Mouse (Mus musculus): ENCODE results near the gene Krt5. TPM values are rescaled to one million over a fixed set of nuclear protein-coding genes. Genes with fewer than 3 reads are reported as not detected.

Gene Krt5
- not detected in 2 replicates for polyA plus RNA-seq (2014; fragmentation: Nextera tagmentation; extraction: Ambion mirVana)

GRCm38 (mm10) chr15:101712720-101713119 is at the start of gene Krt5:
Krt5 (minus strand) TSS chr15:101712898.
- H3K4me3 ChIP-seq (replicated peaks; ENCODE audit: low read depth, low read length) = no peak within 1 kb of the TSS
- DNase-seq (no peak), ATAC-seq (ENCODE audit: low FRiP score, low TSS enrichment) (no peak)
- H3K27ac ChIP-seq (replicated peaks; ENCODE audit: low read depth, low read length) = no peak within 1 kb of the TSS
- H3K4me1 ChIP-seq (ENCODE audit: control insufficient read depth, insufficient read depth, low read length) = no peaks in the 10 kb centered on the region
- no peak within 1 kb of the TSS for H3K9ac ChIP-seq (replicated peaks; ENCODE audit: low read length)
- H3K36me3 ChIP-seq (ENCODE audit: control insufficient read depth, insufficient read depth, low read length) = no peaks in the 10 kb centered on the region
- no peaks in the 10 kb centered on the region for H3K9me3 ChIP-seq (ENCODE audit: control insufficient read depth, low read length)
- WGBS = 78% methylated on average over 13 of the region's 13 CpGs
- H3K4me2 ChIP-seq (ENCODE audit: low read length) = no peak within 1 kb of the TSS
- no peaks in the 10 kb centered on the region for H3K27me3 ChIP-seq (ENCODE audit: control insufficient read depth, insufficient read depth, low read length)

DNA sequence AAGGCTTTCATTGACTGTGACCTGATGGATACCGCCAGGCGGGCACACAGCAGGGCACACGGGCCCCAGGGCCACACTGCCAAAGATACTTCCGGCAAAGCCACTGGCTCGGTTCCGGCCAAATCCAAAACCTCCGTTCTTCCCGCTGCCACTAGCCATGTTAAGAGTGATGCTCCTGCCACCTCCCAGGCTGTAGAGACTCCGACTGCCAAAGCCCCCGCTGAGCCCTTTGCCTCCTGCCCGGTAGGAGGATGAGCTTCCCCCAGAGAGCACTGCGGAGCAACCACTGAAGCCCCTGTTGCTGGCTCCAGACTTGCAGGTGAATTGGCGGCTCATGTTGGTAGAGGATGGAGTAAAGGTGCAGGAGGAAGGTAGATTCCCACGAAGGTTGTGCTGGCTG is 30.0 kb upstream of the Krt5 start, which contains the start of gene Krt71:
Krt71 (minus strand) TSS at position 399 of the 400 bp plus-strand sequence.
- H3K9me3 ChIP-seq (ENCODE audit: control insufficient read depth, low read length) = no peaks in the 10 kb centered on the region
- WGBS = 61% methylated on average over 14 of the region's 14 CpGs
- no peak for DNase-seq
- ATAC-seq (ENCODE audit: low FRiP score, low TSS enrichment) = no peak
- H3K36me3 ChIP-seq (ENCODE audit: control insufficient read depth, insufficient read depth, low read length) = no peaks in the 10 kb centered on the region
- no peaks in the 10 kb centered on the region for H3K4me1 ChIP-seq (ENCODE audit: control insufficient read depth, insufficient read depth, low read length)
- H3K27me3 ChIP-seq (ENCODE audit: control insufficient read depth, insufficient read depth, low read length) = no peaks in the 10 kb centered on the region
- H3K9ac ChIP-seq (replicated peaks; ENCODE audit: low read length) = no peak within 1 kb of the TSS
- no peak within 1 kb of the TSS for H3K4me3 ChIP-seq (replicated peaks; ENCODE audit: low read depth, low read length)
- no peak within 1 kb of the TSS for H3K4me2 ChIP-seq (ENCODE audit: low read length)
- H3K27ac ChIP-seq (replicated peaks; ENCODE audit: low read depth, low read length) = no peak within 1 kb of the TSS

- Histone ChIP-seq H3K4me1 (ENCODE audit: control insufficient read depth, insufficient read depth, low read length) (no peaks in the 10 kb centered on the region), H3K4me3 (replicated peaks; ENCODE audit: low read depth, low read length) (no peak overlapping the region), H3K27me3 (ENCODE audit: control insufficient read depth, insufficient read depth, low read length) (no peaks in the 10 kb centered on the region), H3K9me3 (ENCODE audit: control insufficient read depth, low read length) (no peaks in the 10 kb centered on the region), H3K9ac (replicated peaks; ENCODE audit: low read length) (no peak overlapping the region), H3K4me2 (ENCODE audit: low read length) (no peak overlapping the region), H3K36me3 (ENCODE audit: control insufficient read depth, insufficient read depth, low read length) (no peaks in the 10 kb centered on the region), H3K27ac (replicated peaks; ENCODE audit: low read depth, low read length) (no peak overlapping the region)
- WGBS = 65% methylated on average over 7 of the region's 7 CpGs
- DNase-seq = no peak
- ATAC-seq (ENCODE audit: low FRiP score, low TSS enrichment) = no peak
Measured at GRCm38 (mm10) chr15:101737786-101738185, 25.1 kb upstream of the Krt5 start.

- Histone ChIP-seq H3K4me3 (replicated peaks; ENCODE audit: low read depth, low read length) (no peak overlapping the region), H3K4me1 (ENCODE audit: control insufficient read depth, insufficient read depth, low read length) (no peaks in the 10 kb centered on the region)
Measured at GRCm38 (mm10) chr15:101730653-101731052, 18.0 kb upstream of the Krt5 start.

GRCm38 (mm10) chr15:101724686-101725085 is 12.0 kb upstream of the Krt5 start:
- Histone ChIP-seq H3K36me3 (ENCODE audit: control insufficient read depth, insufficient read depth, low read length) (no peaks in the 10 kb centered on the region), H3K9ac (replicated peaks; ENCODE audit: low read length) (no peak overlapping the region), H3K4me2 (ENCODE audit: low read length) (no peak overlapping the region), H3K9me3 (ENCODE audit: control insufficient read depth, low read length) (no peaks in the 10 kb centered on the region), H3K27ac (replicated peaks; ENCODE audit: low read depth, low read length) (no peak overlapping the region), H3K4me1 (ENCODE audit: control insufficient read depth, insufficient read depth, low read length) (no peaks in the 10 kb centered on the region), H3K4me3 (replicated peaks; ENCODE audit: low read depth, low read length) (no peak overlapping the region), H3K27me3 (ENCODE audit: control insufficient read depth, insufficient read depth, low read length) (no peaks in the 10 kb centered on the region)
- no peak for DNase-seq
- ATAC-seq (ENCODE audit: low FRiP score, low TSS enrichment) = no peak
- WGBS = 80% methylated on average over 5 of the region's 5 CpGs

More at GRCm38 (mm10) chr15:101730653-101731052, 18.0 kb upstream of the Krt5 start:
- H3K9ac ChIP-seq (replicated peaks; ENCODE audit: low read length) = no peak overlapping the region
- H3K4me2 ChIP-seq (ENCODE audit: low read length) = no peak overlapping the region
- H3K27me3 ChIP-seq (ENCODE audit: control insufficient read depth, insufficient read depth, low read length) = no peaks in the 10 kb centered on the region
- no peak overlapping the region for H3K27ac ChIP-seq (replicated peaks; ENCODE audit: low read depth, low read length)
- DNase-seq = no peak
- H3K9me3 ChIP-seq (ENCODE audit: control insufficient read depth, low read length) = no peaks in the 10 kb centered on the region
- H3K36me3 ChIP-seq (ENCODE audit: control insufficient read depth, insufficient read depth, low read length) = no peaks in the 10 kb centered on the region
- ATAC-seq (ENCODE audit: low FRiP score, low TSS enrichment) = no peak

DNA sequence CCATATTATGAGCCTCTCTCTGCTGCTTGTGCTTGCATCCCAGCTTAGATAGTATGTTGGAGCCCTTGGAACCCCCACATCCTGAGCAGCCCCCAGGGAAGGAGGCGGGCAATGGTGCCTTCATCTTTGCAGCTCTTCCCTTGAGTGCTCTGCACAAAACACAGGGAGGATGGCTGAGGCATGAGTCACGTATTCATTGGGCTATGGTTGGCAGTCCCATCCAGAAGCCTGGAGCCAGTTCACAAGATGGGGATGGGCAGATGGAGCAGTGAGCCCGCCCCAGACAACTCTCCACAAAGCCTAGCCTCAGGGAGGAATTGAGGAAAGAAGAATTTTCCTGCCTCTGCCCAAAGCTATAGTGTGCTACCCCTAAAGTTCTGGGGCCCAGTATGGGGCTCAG is 3.1 kb upstream of the Krt5 start:
- Histone ChIP-seq H3K9me3 (ENCODE audit: control insufficient read depth, low read length) (no peaks in the 10 kb centered on the region), H3K4me3 (replicated peaks; ENCODE audit: low read depth, low read length) (no peak overlapping the region), H3K4me2 (ENCODE audit: low read length) (no peak overlapping the region), H3K27me3 (ENCODE audit: control insufficient read depth, insufficient read depth, low read length) (no peaks in the 10 kb centered on the region), H3K27ac (replicated peaks; ENCODE audit: low read depth, low read length) (no peak overlapping the region), H3K9ac (replicated peaks; ENCODE audit: low read length) (no peak overlapping the region), H3K36me3 (ENCODE audit: control insufficient read depth, insufficient read depth, low read length) (no peaks in the 10 kb centered on the region), H3K4me1 (ENCODE audit: control insufficient read depth, insufficient read depth, low read length) (no peaks in the 10 kb centered on the region)
- ATAC-seq (ENCODE audit: low FRiP score, low TSS enrichment) = no peak
- DNase-seq = no peak
- 70% methylated on average over 3 of the region's 3 CpGs for WGBS

GRCm38 (mm10) chr15:101714356-101714755 is 1.7 kb upstream of the Krt5 start:
- ATAC-seq (ENCODE audit: low FRiP score, low TSS enrichment) = no peak
- no peak overlapping the region for H3K4me2 ChIP-seq (ENCODE audit: low read length)
- no peaks in the 10 kb centered on the region for H3K27me3 ChIP-seq (ENCODE audit: control insufficient read depth, insufficient read depth, low read length)
- no peak overlapping the region for H3K9ac ChIP-seq (replicated peaks; ENCODE audit: low read length)
- H3K36me3 ChIP-seq (ENCODE audit: control insufficient read depth, insufficient read depth, low read length) = no peaks in the 10 kb centered on the region
- no peak overlapping the region for H3K4me3 ChIP-seq (replicated peaks; ENCODE audit: low read depth, low read length)
- no peaks in the 10 kb centered on the region for H3K4me1 ChIP-seq (ENCODE audit: control insufficient read depth, insufficient read depth, low read length)
- H3K9me3 ChIP-seq (ENCODE audit: control insufficient read depth, low read length) = no peaks in the 10 kb centered on the region
- DNase-seq = no peak
- 91% methylated on average over 5 of the region's 5 CpGs for WGBS
- H3K27ac ChIP-seq (replicated peaks; ENCODE audit: low read depth, low read length) = no peak overlapping the region

- WGBS = 80% methylated on average over 8 of the region's 8 CpGs
- Histone ChIP-seq H3K4me1 (ENCODE audit: control insufficient read depth, insufficient read depth, low read length) (no peaks in the 10 kb centered on the region), H3K4me3 (replicated peaks; ENCODE audit: low read depth, low read length) (no peak overlapping the region), H3K27me3 (ENCODE audit: control insufficient read depth, insufficient read depth, low read length) (no peaks in the 10 kb centered on the region), H3K27ac (replicated peaks; ENCODE audit: low read depth, low read length) (no peak overlapping the region), H3K9me3 (ENCODE audit: control insufficient read depth, low read length) (no peaks in the 10 kb centered on the region), H3K4me2 (ENCODE audit: low read length) (no peak overlapping the region), H3K36me3 (ENCODE audit: control insufficient read depth, insufficient read depth, low read length) (no peaks in the 10 kb centered on the region), H3K9ac (replicated peaks; ENCODE audit: low read length) (no peak overlapping the region)
- ATAC-seq (ENCODE audit: low FRiP score, low TSS enrichment) (no peak), DNase-seq (no peak)
Measured at GRCm38 (mm10) chr15:101713731-101714130, 1.0 kb upstream of the Krt5 start.

GRCm38 (mm10) chr15:101708683-101709082 is 4.0 kb downstream of the Krt5 start:
- 62% methylated on average over 11 of the region's 11 CpGs for WGBS
- no peaks in the 10 kb centered on the region for H3K9me3 ChIP-seq (ENCODE audit: control insufficient read depth, low read length)
- DNase-seq (no peak), ATAC-seq (ENCODE audit: low FRiP score, low TSS enrichment) (no peak)
- no peaks in the 10 kb centered on the region for H3K4me1 ChIP-seq (ENCODE audit: control insufficient read depth, insufficient read depth, low read length)
- H3K4me2 ChIP-seq (ENCODE audit: low read length) = no peak overlapping the region
- H3K36me3 ChIP-seq (ENCODE audit: control insufficient read depth, insufficient read depth, low read length) = no peaks in the 10 kb centered on the region
- H3K27me3 ChIP-seq (ENCODE audit: control insufficient read depth, insufficient read depth, low read length) = no peaks in the 10 kb centered on the region
- H3K9ac ChIP-seq (replicated peaks; ENCODE audit: low read length) = no peak overlapping the region
- no peak overlapping the region for H3K4me3 ChIP-seq (replicated peaks; ENCODE audit: low read depth, low read length)
- no peak overlapping the region for H3K27ac ChIP-seq (replicated peaks; ENCODE audit: low read depth, low read length)

Data from midbrain, embryonic 14.5 days (tissue).